Mouse (Mus musculus) heart, adult 18-20 months (tissue): ENCODE measurements around the gene Gm3183. TPM values are rescaled to one million over a fixed set of nuclear protein-coding genes. Genes with fewer than 3 reads are reported as not detected.
"Not testable (repeated sequence)": the region's sequence is repeated elsewhere in the genome, so short reads cannot be mapped to it uniquely, and the experiment has no call there.

Source experiments
- DNase-seq, 2 experiments: peaks; one replicate each; pipeline ENCODE4 v3.0.0; 2021 to 2022; ENCODE audit warnings: mixed read lengths in 1 of 2
- long read RNA-seq, 2 experiments: library from polyadenylated mRNA; stranded (forward); transcript quantifications; one replicate each; pipeline ENCODE4 v2.0.0; 2021
- total RNA-seq, 2 experiments: library from RNA; stranded (reverse); gene quantifications; 2 replicates each; pipeline ENCODE4 v1.2.3; 2021

The Gm3183 gene
- not detected for total RNA-seq
- long read RNA-seq, experiment 1: 0 reads
- long read RNA-seq, experiment 2: 0 reads

DNA sequence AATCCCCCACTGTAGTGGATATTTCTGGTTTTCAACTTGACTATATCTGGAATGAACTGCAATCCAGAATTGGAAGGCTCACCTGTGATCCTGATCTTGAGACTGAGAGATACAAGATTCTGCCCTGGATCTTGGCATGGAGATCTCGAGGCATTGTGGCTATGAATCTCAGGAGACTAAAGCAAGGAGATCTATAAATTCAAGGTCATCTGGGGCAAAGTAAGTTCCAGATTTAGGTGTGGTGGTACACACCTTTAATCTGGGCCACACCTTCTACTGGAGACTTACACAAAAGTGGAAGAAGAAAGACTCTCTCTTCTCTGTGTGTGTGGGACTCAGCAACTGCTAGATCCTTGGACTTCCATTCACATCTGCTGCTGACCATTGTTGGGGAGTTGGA lies at the start of gene Gm3183:
TSS of gene Gm3183 (plus strand) at position 301 of the 400 bp plus-strand sequence.
- not testable (repeated sequence) for DNase-seq

Other genes with a start within 250 kb of the Gm3183 start
- not detected for gene Gm3147, start 249.1 kb upstream of the Gm3183 start, total RNA-seq
- not detected for gene Gm6509, start 241.5 kb upstream of the Gm3183 start, total RNA-seq
- not detected for gene Gm6205, start 217.1 kb upstream of the Gm3183 start, total RNA-seq
- not detected for gene Gm6367, start 123.2 kb downstream of the Gm3183 start, total RNA-seq
- gene Gm7942, start 241.5 kb downstream of the Gm3183 start, total RNA-seq: not detected